Comparison of ENCODE assay signal across 9 mouse cellular contexts in the genomic region with DNA sequence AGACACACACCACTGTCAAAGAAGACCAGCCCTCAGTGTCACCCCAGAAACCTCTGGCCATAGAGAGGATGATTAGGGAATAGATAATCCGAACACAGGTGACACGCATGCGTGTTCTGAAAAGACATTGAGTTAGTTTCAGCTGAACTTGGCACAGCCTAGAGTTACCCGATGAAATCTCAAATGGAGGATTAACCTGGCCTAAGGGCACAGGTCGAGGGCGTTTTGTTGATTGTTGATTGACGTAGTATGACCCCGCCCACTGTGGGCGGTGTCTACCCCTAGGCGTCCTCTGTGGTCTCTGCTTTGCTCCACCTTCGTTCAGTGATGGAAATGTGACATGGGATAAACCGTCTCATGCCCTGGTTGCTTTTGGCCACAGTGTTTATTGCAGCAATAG. TPM values are rescaled to one million over a fixed set of nuclear protein-coding genes. Genes with fewer than 3 reads are reported as not detected.
DNase-seq lines count a peak whose midpoint lies in the region; ATAC-seq lines count a peak whose summit lies in the region.
"Had no signal": no experiment of that assay in that cellular context is flagged by ENCODE, and none has a peak within 500 bp of the region (broad histone marks: within the 10 kb centered on the region; RNA-seq: fewer than 3 reads in every experiment).

No protein-coding gene starts in this region.

- H3K4me1 ChIP-seq in hindbrain, embryonic 13.5 days (replicated peaks) = peaks cover 27% of the 10 kb centered on the region

- no peaks in the 10 kb centered on the region for H3K9me3 ChIP-seq in hindbrain, embryonic 13.5 days

- H3K9ac ChIP-seq in hindbrain, embryonic 13.5 days = peak overlapping the region; percentile 44; the same call in 1 of the 2 replicates

- H3K4me2 ChIP-seq in hindbrain, embryonic 13.5 days = peak overlapping the region; percentile 42; the same call in 1 of the 2 replicates

- 23% methylated on average over 12 of the region's 12 CpGs for WGBS in hindbrain, embryonic 13.5 days

- no peaks in the 10 kb centered on the region for H3K36me3 ChIP-seq in hindbrain, embryonic 13.5 days

- H3K4me3 ChIP-seq in hindbrain, embryonic 13.5 days = 0 out of 2 replicates have a peak overlapping the region, but pooled peaks have one; percentile 5

- no peak overlapping the region for H3K27ac ChIP-seq in hindbrain, embryonic 13.5 days
- H3K27ac ChIP-seq: macrophage had no signal

- 0 out of 2 replicates have a peak, but pooled peaks cover 11% of the 10 kb centered on the region for H3K27me3 ChIP-seq in hindbrain, embryonic 13.5 days

- peak; percentile 19 for DNase-seq in kidney, adult 18-20 months
- no peak for DNase-seq in kidney, postnatal 14 days
- DNase-seq in thymus, postnatal 4 days = peak; percentile 55
- DNase-seq in spleen, adult 18-20 months = no peak
- DNase-seq in spleen, postnatal 14 days (ENCODE audit: low spot score in 2 of 2) = no peak

- peak; percentile 40 for ATAC-seq in activated CD4-positive, CD25-positive, alpha-beta regulatory T cell, adult 4 months
- ATAC-seq in hindbrain, embryonic 13.5 days (ENCODE audit: low FRiP score) = no peak
- ATAC-seq in megakaryocyte progenitor cell, adult 5-6 weeks (replicated peaks; ENCODE audit: poor library complexity) = peak; percentile 68

RNA-seq across cellular contexts. Expression of gene Enpp7, which starts 12.1 kb away (rescaled TPM):
- polyA plus RNA-seq in activated CD4-positive, CD25-positive, alpha-beta regulatory T cell, adult 4 months (2017; shearing (Covaris generic)) = not detected
- not detected in 2 replicates for polyA plus RNA-seq in hindbrain, embryonic 13.5 days (2015; fragmentation: Nextera tagmentation; extraction: Ambion mirVana)
- not detected in 2 replicates for total RNA-seq in megakaryocyte progenitor cell, adult 5-6 weeks (2015)
- total RNA-seq in megakaryocyte progenitor cell, adult 5-6 weeks (2017) = not detected in 2 replicates
- polyA plus RNA-seq: macrophage had no signal

RNA-seq across cellular contexts. Expression of gene Cbx2, which starts 46.8 kb away (rescaled TPM):
- 1 to 10 TPM; 1.1 to 1.4 TPM for polyA plus RNA-seq in activated CD4-positive, CD25-positive, alpha-beta regulatory T cell, adult 4 months (2017; shearing (Covaris generic))
- 20.3 and 24.2 TPM in 2 replicates for polyA plus RNA-seq in hindbrain, embryonic 13.5 days (2015; fragmentation: Nextera tagmentation; extraction: Ambion mirVana)
- total RNA-seq in megakaryocyte progenitor cell, adult 5-6 weeks (2015) = 1.8 and 2.8 TPM in 2 replicates
- total RNA-seq in megakaryocyte progenitor cell, adult 5-6 weeks (2017) = 3.0 and 3.2 TPM in 2 replicates

Comparison
In these comparisons a context has a peak if more than half of its experiments do, and no peak if none do; other contexts are left out.
1. DNase-seq: peak in kidney, adult 18-20 months (single experiment) and thymus, postnatal 4 days (single experiment); none in kidney, postnatal 14 days (single experiment), spleen, adult 18-20 months (0 of 2) and spleen, postnatal 14 days (0 of 2).